Mouse (Mus musculus) limb, embryonic 15.5 days (tissue): Measurements from ENCODE around the gene Rab37. TPM values are rescaled to one million over a fixed set of nuclear protein-coding genes. Genes with fewer than 3 reads are reported as not detected.

ENCODE experiments used
- ATAC-seq: fragments of 200-750 bp; cut with Nextera tagmentation; 2 replicates; pipeline ENCODE4 v1.8.0; 2017; ENCODE audit warnings: low read depth, moderate TSS enrichment; ENCODE audit not compliant: insufficient number of reproducible peaks, low FRiP score, low TSS enrichment
- H3K27ac ChIP-seq: fragments of 300-500 bp; sonication (generic); 2 replicates; pipeline ENCODE4 v1.5.1; 2015; ENCODE audit warnings: moderate library complexity, mild to moderate bottlenecking, inconsistent platforms
- H3K27me3 ChIP-seq: fragments of 300-500 bp; sonication (generic); 2 replicates; pipeline ENCODE4 v1.6.1; 2015; ENCODE audit warnings: inconsistent platforms
- H3K36me3 ChIP-seq: fragments of 300-500 bp; sonication (generic); 2 replicates; pipeline ENCODE4 v1.6.1; 2015; ENCODE audit warnings: inconsistent platforms
- H3K4me1 ChIP-seq: fragments of 300-500 bp; sonication (generic); 2 replicates; pipeline ENCODE4 v1.6.1; 2015; ENCODE audit warnings: inconsistent platforms
- H3K4me2 ChIP-seq: fragments of 300-500 bp; sonication (generic); 2 replicates; pipeline ENCODE4 v1.6.1; 2015; ENCODE audit warnings: mild to moderate bottlenecking, inconsistent platforms
- H3K4me3 ChIP-seq: fragments of 300-500 bp; sonication (generic); 2 replicates; pipeline ENCODE4 v1.5.1; 2015; ENCODE audit warnings: mild to moderate bottlenecking, inconsistent platforms
- H3K9ac ChIP-seq: fragments of 300-500 bp; sonication (generic); 2 replicates; pipeline ENCODE4 v1.6.1; 2015; ENCODE audit warnings: inconsistent platforms
- H3K9me3 ChIP-seq: fragments of 300-500 bp; sonication (generic); 2 replicates; pipeline ENCODE4 v1.6.1; 2016; ENCODE audit warnings: inconsistent platforms
- WGBS: fragments of 180-500 bp; shearing (Covaris S2); methylation state at CpG from one replicate; pipeline ENCODE4 v1.1.7; 2015; 5-methylcytosine and 5-hydroxymethylcytosine counted together
- polyA plus RNA-seq: library from polyadenylated mRNA; unstranded; fragments of >200 nt; fragmentation: Nextera tagmentation; extraction: Ambion mirVana; gene quantifications from 2 replicates; pipeline ENCODE4 v1.2.1, GENCODE M21; 2015

The Rab37 gene
- polyA plus RNA-seq, 1 experiment from 2014 or later: 2.5 TPM

- no peak for ATAC-seq
- 22% methylated on average over 4 of the region's 4 CpGs for WGBS
- H3K36me3 ChIP-seq: no peaks in the 10 kb centered on the region
- H3K4me3 ChIP-seq: no peak overlapping the region
- no peak overlapping the region for H3K4me2 ChIP-seq
- H3K27ac ChIP-seq: no peak overlapping the region
- H3K9me3 ChIP-seq: no peaks in the 10 kb centered on the region
- H3K9ac ChIP-seq: no peak overlapping the region
- H3K27me3 ChIP-seq: no peaks in the 10 kb centered on the region
- H3K4me1 ChIP-seq: peaks cover 6% of the 10 kb centered on the region; the same call in 1 of the 2 replicates
Measured at GRCm38 (mm10) chr11:115107403-115107916, 16.2 kb downstream of the Rab37 start.

GRCm38 (mm10) chr11:115108176-115108575 lies 16.9 kb downstream of the Rab37 start:
- ATAC-seq: no peak
- Histone ChIP-seq H3K4me3 (no peak overlapping the region), H3K4me1 (peaks cover 6% of the 10 kb centered on the region; the same call in 1 of the 2 replicates), H3K36me3 (no peaks in the 10 kb centered on the region), H3K27ac (no peak overlapping the region), H3K27me3 (no peaks in the 10 kb centered on the region), H3K9ac (no peak overlapping the region), H3K9me3 (no peaks in the 10 kb centered on the region), H3K4me2 (no peak overlapping the region)
- 79% methylated on average over 8 of the region's 8 CpGs for WGBS

- no peaks in the 10 kb centered on the region for H3K36me3 ChIP-seq
- no peak overlapping the region for H3K9ac ChIP-seq
- H3K4me1 ChIP-seq: peaks cover 3% of the 10 kb centered on the region; the same call in 1 of the 2 replicates
- no peak for ATAC-seq
- no peak overlapping the region for H3K4me2 ChIP-seq
- no peaks in the 10 kb centered on the region for H3K9me3 ChIP-seq
- H3K27ac ChIP-seq: no peak overlapping the region
- H3K27me3 ChIP-seq: no peaks in the 10 kb centered on the region
- H3K4me3 ChIP-seq: no peak overlapping the region
- 81% methylated on average over 4 of the region's 5 CpGs for WGBS
Measured at GRCm38 (mm10) chr11:115110271-115110670, 19.0 kb downstream of the Rab37 start.

GRCm38 (mm10) chr11:115112196-115112595 lies 21.0 kb downstream of the Rab37 start:
- Histone ChIP-seq H3K4me3 (no peak overlapping the region), H3K27me3 (no peaks in the 10 kb centered on the region), H3K9ac (no peak overlapping the region), H3K4me1 (peaks cover 3% of the 10 kb centered on the region; the same call in 1 of the 2 replicates), H3K4me2 (no peak overlapping the region), H3K27ac (no peak overlapping the region), H3K36me3 (no peaks in the 10 kb centered on the region), H3K9me3 (no peaks in the 10 kb centered on the region)
- WGBS: 23% methylated on average over 3 of the region's 3 CpGs
- ATAC-seq: no peak

- WGBS: 62% methylated on average over 9 of the region's 9 CpGs
- H3K4me1 ChIP-seq: no peaks in the 10 kb centered on the region
Measured at GRCm38 (mm10) chr11:115119409-115119808, 28.2 kb downstream of the Rab37 start.

GRCm38 (mm10) chr11:115128483-115128882 lies 37.3 kb downstream of the Rab37 start:
- Histone ChIP-seq H3K9ac (no peak overlapping the region), H3K4me2 (no peak overlapping the region), H3K27ac (no peak overlapping the region), H3K27me3 (no peaks in the 10 kb centered on the region), H3K4me3 (no peak overlapping the region), H3K4me1 (no peaks in the 10 kb centered on the region), H3K36me3 (no peaks in the 10 kb centered on the region), H3K9me3 (no peaks in the 10 kb centered on the region)
- WGBS: 77% methylated on average over 4 of the region's 4 CpGs
- ATAC-seq: no peak

More at GRCm38 (mm10) chr11:115119409-115119808, 28.2 kb downstream of the Rab37 start:
- Histone ChIP-seq H3K27ac (no peak overlapping the region), H3K4me2 (no peak overlapping the region), H3K9ac (no peak overlapping the region), H3K4me3 (no peak overlapping the region), H3K36me3 (no peaks in the 10 kb centered on the region), H3K27me3 (no peaks in the 10 kb centered on the region), H3K9me3 (no peaks in the 10 kb centered on the region)
- ATAC-seq: no peak

GRCm38 (mm10) chr11:115129508-115130126 lies 38.4 kb downstream of the Rab37 start:
- Histone ChIP-seq H3K27me3 (no peaks in the 10 kb centered on the region), H3K27ac (no peak overlapping the region), H3K4me3 (no peak overlapping the region), H3K9me3 (no peaks in the 10 kb centered on the region), H3K4me1 (no peaks in the 10 kb centered on the region), H3K36me3 (no peaks in the 10 kb centered on the region), H3K4me2 (no peak overlapping the region), H3K9ac (no peak overlapping the region)
- ATAC-seq: no peak
- WGBS: 88% methylated on average over 13 of the region's 13 CpGs

GRCm38 (mm10) chr11:115131768-115132381 lies 40.6 kb downstream of the Rab37 start:
- no peaks in the 10 kb centered on the region for H3K36me3 ChIP-seq
- ATAC-seq: no peak
- WGBS: 69% methylated on average over 8 of the region's 8 CpGs
- no peaks in the 10 kb centered on the region for H3K4me1 ChIP-seq
- H3K27me3 ChIP-seq: no peaks in the 10 kb centered on the region
- no peak overlapping the region for H3K9ac ChIP-seq
- H3K27ac ChIP-seq: no peak overlapping the region
- no peaks in the 10 kb centered on the region for H3K9me3 ChIP-seq
- no peak overlapping the region for H3K4me2 ChIP-seq
- H3K4me3 ChIP-seq: no peak overlapping the region

- H3K9ac ChIP-seq: no peak within 1 kb of the TSS
- no peaks in the 10 kb centered on the region for H3K27me3 ChIP-seq
- no peaks in the 10 kb centered on the region for H3K9me3 ChIP-seq
- H3K4me3 ChIP-seq: no peak within 1 kb of the TSS
- H3K27ac ChIP-seq: no peak within 1 kb of the TSS
- WGBS: 76% methylated on average over 8 of the region's 8 CpGs
- no peak for ATAC-seq
- H3K36me3 ChIP-seq: no peaks in the 10 kb centered on the region
- H3K4me1 ChIP-seq: no peaks in the 10 kb centered on the region
- H3K4me2 ChIP-seq: no peak within 1 kb of the TSS
Measured at GRCm38 (mm10) chr11:115133800-115134199, 42.6 kb downstream of the Rab37 start, which contains the start of gene Cd300lf. Gene Cd300lf, minus strand, starts transcription at chr11:115133992.

- Histone ChIP-seq H3K27me3 (no peaks in the 10 kb centered on the region), H3K27ac (no peak overlapping the region), H3K4me3 (no peak overlapping the region), H3K4me2 (no peak overlapping the region), H3K9ac (no peak overlapping the region), H3K36me3 (no peaks in the 10 kb centered on the region), H3K9me3 (no peaks in the 10 kb centered on the region), H3K4me1 (no peaks in the 10 kb centered on the region)
- no peak for ATAC-seq
- WGBS: 76% methylated on average over 5 of the region's 5 CpGs
Measured at GRCm38 (mm10) chr11:115138597-115139262, 47.5 kb downstream of the Rab37 start.

- Histone ChIP-seq H3K27ac (no peak overlapping the region), H3K4me2 (no peak overlapping the region), H3K36me3 (no peaks in the 10 kb centered on the region), H3K9me3 (no peaks in the 10 kb centered on the region), H3K27me3 (no peaks in the 10 kb centered on the region), H3K9ac (no peak overlapping the region), H3K4me1 (no peaks in the 10 kb centered on the region), H3K4me3 (no peak overlapping the region)
- 72% methylated on average over 2 of the region's 2 CpGs for WGBS
- ATAC-seq: no peak
Measured at GRCm38 (mm10) chr11:115141970-115142369, 50.7 kb downstream of the Rab37 start.

- 83% methylated on average over 4 of the region's 4 CpGs for WGBS
- H3K36me3 ChIP-seq: no peaks in the 10 kb centered on the region
- no peaks in the 10 kb centered on the region for H3K9me3 ChIP-seq
- no peak overlapping the region for H3K4me3 ChIP-seq
- peaks cover 9% of the 10 kb centered on the region; the same call in 1 of the 2 replicates for H3K27me3 ChIP-seq
- peaks cover 12% of the 10 kb centered on the region for H3K4me1 ChIP-seq
- ATAC-seq: no peak
- no peak overlapping the region for H3K9ac ChIP-seq
- H3K27ac ChIP-seq: no peak overlapping the region
- H3K4me2 ChIP-seq: no peak overlapping the region
Measured at GRCm38 (mm10) chr11:115147813-115148212, 56.6 kb downstream of the Rab37 start.
